Mouse (Mus musculus): ENCODE data around the gene Ctbp2. TPM values are rescaled to one million over a fixed set of nuclear protein-coding genes. Genes with fewer than 3 reads are reported as not detected.
A peak's percentile ranks its signal among the peaks of the same experiment; 100 is the strongest.

The Ctbp2 gene
- polyA plus RNA-seq, 1 experiment from 2014 or later: 45.6 TPM

DNA sequence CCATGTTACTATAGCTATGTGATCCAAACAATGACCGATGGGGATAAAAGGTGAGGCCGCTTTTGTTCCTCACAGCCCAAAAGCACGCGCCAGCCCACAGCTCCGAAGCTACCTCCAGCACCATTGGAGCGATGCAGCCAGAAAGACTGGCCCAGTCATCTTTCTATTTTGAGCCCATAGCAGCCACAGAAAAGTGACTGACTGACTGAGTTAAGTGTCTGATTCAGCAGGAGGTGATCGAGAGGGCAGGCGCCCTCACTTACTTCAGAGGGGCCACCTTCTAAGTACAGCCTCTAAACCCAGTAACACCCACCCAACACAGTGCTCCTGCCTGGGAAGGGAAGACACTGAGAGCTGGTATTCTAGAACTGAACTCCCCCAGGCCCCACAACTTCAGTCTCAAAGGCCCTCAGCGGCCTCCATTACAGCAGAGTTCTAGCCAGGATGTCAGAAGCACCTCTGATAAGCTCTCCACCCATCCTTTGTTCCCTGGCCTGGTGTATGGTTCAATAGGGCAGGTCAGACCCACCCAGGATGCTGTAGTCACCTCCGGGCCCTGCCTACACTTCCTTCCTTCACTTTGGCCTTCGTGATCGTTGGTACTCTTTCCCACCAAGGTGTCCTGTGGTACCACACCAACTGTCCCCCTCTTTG, 65.5 kb downstream of the Ctbp2 start:
- no peak overlapping the region for H3K9ac ChIP-seq (replicated peaks; ENCODE audit: low read depth)
- ATAC-seq: peak; percentile 54
- peaks cover 14% of the 10 kb centered on the region for H3K4me1 ChIP-seq (ENCODE audit: insufficient read depth, low read depth, low read length)
- TF ChIP-seq CTCF (IDR thresholded peaks at IDR 0.05) (no peak), EP300 (IDR thresholded peaks at IDR 0.05) (peak; percentile 13; the same call in 1 of the 2 replicates)
- no peaks in the 10 kb centered on the region for H3K27me3 ChIP-seq (replicated peaks; ENCODE audit: insufficient read depth, low read length)
- H3K4me2 ChIP-seq (replicated peaks; ENCODE audit: low read depth, low read length): no peak overlapping the region
- 0 out of 2 replicates have a peak overlapping the region, but pooled peaks have one; percentile 32 for H3K27ac ChIP-seq (ENCODE audit: low read length)
- 0 out of 2 replicates have a peak, but pooled peaks cover 5% of the 10 kb centered on the region for H3K36me3 ChIP-seq (ENCODE audit: insufficient read depth, low read length)
- WGBS: 78% methylated on average over 12 of the region's 12 CpGs
- no peaks in the 10 kb centered on the region for H3K9me3 ChIP-seq (ENCODE audit: low read length)
- no peak overlapping the region for H3K4me3 ChIP-seq (ENCODE audit: low read depth, low read length)
- no peak for DNase-seq (ENCODE audit: low spot score)

DNA sequence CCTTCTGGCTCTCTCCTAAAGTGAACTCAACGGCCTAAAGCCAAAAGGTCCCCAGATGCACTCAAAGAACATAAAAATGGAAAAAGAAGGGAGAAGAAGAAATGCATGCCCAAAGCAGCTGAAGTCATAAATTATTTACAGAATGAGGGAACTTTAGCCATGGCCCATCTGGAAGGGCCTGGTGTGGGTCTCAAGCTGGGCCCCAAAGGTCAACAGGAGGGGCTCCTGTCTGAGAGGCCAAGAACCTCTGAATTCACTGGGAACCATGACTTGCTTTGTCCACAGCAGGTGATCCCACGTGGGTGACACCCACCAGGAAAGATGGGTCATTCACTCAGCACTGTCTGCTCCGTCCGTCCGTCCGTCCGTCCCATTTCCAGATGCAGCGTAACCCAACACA, 67.2 kb downstream of the Ctbp2 start:
- DNase-seq (ENCODE audit: low spot score) (no peak), ATAC-seq (no peak)
- no peak overlapping the region for H3K9ac ChIP-seq (replicated peaks; ENCODE audit: low read depth)
- H3K4me1 ChIP-seq (ENCODE audit: insufficient read depth, low read depth, low read length): peaks cover 23% of the 10 kb centered on the region
- TF ChIP-seq CTCF (IDR thresholded peaks at IDR 0.05) (no peak), EP300 (IDR thresholded peaks at IDR 0.05) (no peak)
- no peak overlapping the region for H3K27ac ChIP-seq (ENCODE audit: low read length)
- H3K27me3 ChIP-seq (replicated peaks; ENCODE audit: insufficient read depth, low read length): no peaks in the 10 kb centered on the region
- H3K9me3 ChIP-seq (ENCODE audit: low read length): no peaks in the 10 kb centered on the region
- H3K4me2 ChIP-seq (replicated peaks; ENCODE audit: low read depth, low read length): no peak overlapping the region
- no peak overlapping the region for H3K4me3 ChIP-seq (ENCODE audit: low read depth, low read length)
- H3K36me3 ChIP-seq (ENCODE audit: insufficient read depth, low read length): 0 out of 2 replicates have a peak, but pooled peaks cover 5% of the 10 kb centered on the region
- 90% methylated on average over 8 of the region's 8 CpGs for WGBS

DNA sequence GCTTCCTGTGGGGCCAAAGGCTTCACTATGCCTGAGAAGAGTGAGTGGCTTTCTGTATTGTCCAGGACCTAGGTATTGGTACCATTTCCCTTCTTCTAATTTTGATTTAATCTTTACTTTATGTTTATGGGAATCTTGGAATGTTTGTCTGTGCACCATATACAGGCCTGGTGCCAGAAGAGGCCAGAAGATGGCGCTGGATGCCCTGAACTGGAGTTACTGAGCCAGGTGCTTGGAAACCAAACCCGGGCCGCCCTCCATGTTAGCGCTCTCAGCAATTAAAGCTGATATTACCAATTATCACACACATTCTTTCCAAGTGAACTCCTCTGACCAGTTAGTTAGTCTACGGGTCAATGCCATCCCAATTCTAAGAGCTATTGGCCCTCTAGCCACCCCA, 69.7 kb downstream of the Ctbp2 start:
- 97% methylated on average over 5 of the region's 5 CpGs for WGBS
- TF ChIP-seq EP300 (IDR thresholded peaks at IDR 0.05) (no peak), CTCF (IDR thresholded peaks at IDR 0.05) (peak; percentile 35)
- Histone ChIP-seq H3K9me3 (ENCODE audit: low read length) (no peaks in the 10 kb centered on the region), H3K9ac (replicated peaks; ENCODE audit: low read depth) (no peak overlapping the region), H3K4me3 (ENCODE audit: low read depth, low read length) (no peak overlapping the region), H3K4me1 (ENCODE audit: insufficient read depth, low read depth, low read length) (peaks cover 22% of the 10 kb centered on the region; the same call in 1 of the 2 replicates), H3K36me3 (ENCODE audit: insufficient read depth, low read length) (0 out of 2 replicates have a peak, but pooled peaks cover 5% of the 10 kb centered on the region), H3K4me2 (replicated peaks; ENCODE audit: low read depth, low read length) (no peak overlapping the region), H3K27me3 (replicated peaks; ENCODE audit: insufficient read depth, low read length) (no peaks in the 10 kb centered on the region), H3K27ac (ENCODE audit: low read length) (0 out of 2 replicates have a peak overlapping the region, but pooled peaks have one; percentile 9)
- no peak for DNase-seq (ENCODE audit: low spot score)
- no peak for ATAC-seq

DNA sequence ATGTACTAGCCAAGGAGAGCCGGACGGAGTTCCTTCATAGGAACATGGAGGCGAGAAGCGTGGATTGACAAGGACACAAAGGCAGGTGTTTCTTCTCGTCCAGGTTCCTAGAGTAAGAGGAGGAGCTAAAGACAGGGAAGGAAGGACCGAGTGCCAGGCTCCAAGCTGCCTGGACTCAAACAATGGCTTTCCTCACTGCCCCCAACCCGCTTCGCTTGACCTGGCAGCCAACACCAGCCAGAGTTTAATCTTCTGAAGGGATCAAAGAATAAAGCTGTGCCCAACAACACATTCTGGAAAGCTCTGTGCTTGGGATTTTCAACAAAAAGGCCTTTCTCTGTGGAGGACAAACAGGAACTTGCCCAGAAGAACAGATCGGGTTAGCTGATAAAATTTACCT, 70.4 kb downstream of the Ctbp2 start:
- 68% methylated on average over 9 of the region's 9 CpGs for WGBS
- no peak overlapping the region for H3K4me3 ChIP-seq (ENCODE audit: low read depth, low read length)
- H3K4me1 ChIP-seq (ENCODE audit: insufficient read depth, low read depth, low read length): peaks cover 17% of the 10 kb centered on the region; the same call in 1 of the 2 replicates
- 0 out of 2 replicates have a peak, but pooled peaks cover 5% of the 10 kb centered on the region for H3K36me3 ChIP-seq (ENCODE audit: insufficient read depth, low read length)
- no peak for TF ChIP-seq EP300 (IDR thresholded peaks at IDR 0.05)
- no peak for TF ChIP-seq CTCF (IDR thresholded peaks at IDR 0.05)
- H3K27me3 ChIP-seq (replicated peaks; ENCODE audit: insufficient read depth, low read length): no peaks in the 10 kb centered on the region
- ATAC-seq: no peak
- DNase-seq (ENCODE audit: low spot score): no peak
- H3K9me3 ChIP-seq (ENCODE audit: low read length): no peaks in the 10 kb centered on the region
- no peak overlapping the region for H3K9ac ChIP-seq (replicated peaks; ENCODE audit: low read depth)
- H3K27ac ChIP-seq (ENCODE audit: low read length): 0 out of 2 replicates have a peak overlapping the region, but pooled peaks have one; percentile 83
- no peak overlapping the region for H3K4me2 ChIP-seq (replicated peaks; ENCODE audit: low read depth, low read length)

DNA sequence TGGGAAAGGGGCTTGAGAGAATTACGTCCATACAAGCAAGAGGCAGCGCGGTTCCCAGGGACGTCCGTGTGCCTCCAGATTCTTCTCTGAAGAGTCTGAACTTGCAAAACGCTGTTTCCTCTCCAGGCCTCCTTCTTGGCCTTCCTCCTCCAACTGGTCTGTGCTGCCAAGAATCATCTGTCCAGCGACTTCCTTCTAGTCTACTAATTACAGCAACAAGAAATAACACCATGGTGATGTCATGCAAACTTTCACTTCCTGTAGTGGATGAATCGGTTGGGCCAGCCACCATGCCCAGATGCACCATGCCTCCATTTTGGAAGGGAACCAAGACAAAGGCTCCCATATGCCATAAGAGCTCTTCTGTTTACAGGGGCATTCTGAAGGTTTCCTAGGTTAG, 71.3 kb downstream of the Ctbp2 start:
- peak overlapping the region; percentile 83 for H3K27ac ChIP-seq (ENCODE audit: low read length)
- H3K4me1 ChIP-seq (ENCODE audit: insufficient read depth, low read depth, low read length): peaks cover 19% of the 10 kb centered on the region; the same call in 1 of the 2 replicates
- TF ChIP-seq CTCF (IDR thresholded peaks at IDR 0.05) (no peak), EP300 (IDR thresholded peaks at IDR 0.05) (peak; percentile 78)
- DNase-seq (ENCODE audit: low spot score) (peak; percentile 94), ATAC-seq (peak; percentile 90)
- 18% methylated on average over 8 of the region's 8 CpGs for WGBS
- H3K4me3 ChIP-seq (ENCODE audit: low read depth, low read length): no peak overlapping the region
- no peaks in the 10 kb centered on the region for H3K27me3 ChIP-seq (replicated peaks; ENCODE audit: insufficient read depth, low read length)
- H3K4me2 ChIP-seq (replicated peaks; ENCODE audit: low read depth, low read length): no peak overlapping the region
- no peaks in the 10 kb centered on the region for H3K9me3 ChIP-seq (ENCODE audit: low read length)
- H3K9ac ChIP-seq (replicated peaks; ENCODE audit: low read depth): no peak overlapping the region
- H3K36me3 ChIP-seq (ENCODE audit: insufficient read depth, low read length): 0 out of 2 replicates have a peak, but pooled peaks cover 5% of the 10 kb centered on the region

DNA sequence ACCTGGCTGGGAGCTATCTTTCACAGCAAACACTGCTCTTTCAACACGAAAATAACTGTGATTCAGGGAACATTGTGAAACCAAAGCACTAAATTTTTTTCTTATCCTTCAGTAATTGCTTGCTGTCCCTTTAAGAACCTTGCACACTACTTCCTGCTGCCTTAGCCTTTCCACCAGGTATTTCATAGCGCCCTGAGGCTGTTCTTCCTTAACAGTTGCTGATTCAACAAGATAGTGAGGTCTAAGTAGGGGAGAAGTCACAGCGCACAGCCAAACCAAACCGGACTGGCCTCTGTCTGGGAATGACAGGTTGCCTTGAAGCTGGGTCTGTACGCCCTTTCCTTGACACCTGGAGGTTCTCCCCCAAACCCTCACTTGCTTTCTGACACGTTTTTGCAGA, 73.5 kb downstream of the Ctbp2 start:
- TF ChIP-seq EP300 (IDR thresholded peaks at IDR 0.05): no peak
- TF ChIP-seq CTCF (IDR thresholded peaks at IDR 0.05): no peak
- Histone ChIP-seq H3K4me2 (replicated peaks; ENCODE audit: low read depth, low read length) (no peak overlapping the region), H3K27ac (ENCODE audit: low read length) (no peak overlapping the region), H3K36me3 (ENCODE audit: insufficient read depth, low read length) (no peaks in the 10 kb centered on the region), H3K9me3 (ENCODE audit: low read length) (no peaks in the 10 kb centered on the region), H3K27me3 (replicated peaks; ENCODE audit: insufficient read depth, low read length) (no peaks in the 10 kb centered on the region), H3K9ac (replicated peaks; ENCODE audit: low read depth) (no peak overlapping the region), H3K4me1 (ENCODE audit: insufficient read depth, low read depth, low read length) (peaks cover 19% of the 10 kb centered on the region; the same call in 1 of the 2 replicates), H3K4me3 (ENCODE audit: low read depth, low read length) (no peak overlapping the region)
- no peak for ATAC-seq
- DNase-seq (ENCODE audit: low spot score): peak; percentile 50
- WGBS: 54% methylated on average over 6 of the region's 6 CpGs
